Mouse (Mus musculus) heart, adult 18-20 months (tissue): Measurements from ENCODE around the gene Adam23. TPM values are rescaled to one million over a fixed set of nuclear protein-coding genes. Genes with fewer than 3 reads are reported as not detected.
A peak's percentile ranks its signal among the peaks of the same experiment; 100 is the strongest.

Experiments used
- DNase-seq, 2 experiments: peaks; one replicate each; pipeline ENCODE4 v3.0.0; 2021 to 2022; ENCODE audit warnings: mixed read lengths in 1 of 2
- long read RNA-seq, 2 experiments: library from polyadenylated mRNA; stranded (forward); transcript quantifications; one replicate each; pipeline ENCODE4 v2.0.0; 2021
- total RNA-seq, 2 experiments: library from RNA; stranded (reverse); gene quantifications; 2 replicates each; pipeline ENCODE4 v1.2.3; 2021

Gene Adam23
- total RNA-seq: 1 to 10 TPM; 2.0 to 2.6 TPM
- long read RNA-seq, experiment 1, full-length matches to known transcripts: 1 of 1 reads
- long read RNA-seq, experiment 1, partial matches to known transcripts: 0 of 1 reads
- long read RNA-seq, experiment 1, other reads (novel, unspliced or antisense): 0 of 1 reads
- long read RNA-seq, experiment 2: 0 reads

GRCm38 (mm10) chr1:63445656-63446046 is at the start of gene Adam23:
TSS of gene Adam23 (plus strand) at chr1:63445891.
- DNase-seq: peak in 1 of 2 experiments; percentile 2

- no peak for DNase-seq
Measured at GRCm38 (mm10) chr1:63401130-63401529, 44.6 kb upstream of the Adam23 start.

GRCm38 (mm10) chr1:63403601-63404000 is 42.1 kb upstream of the Adam23 start:
- DNase-seq: peak in 1 of 2 experiments; percentile 7

GRCm38 (mm10) chr1:63408344-63408743 is 37.3 kb upstream of the Adam23 start:
- no peak for DNase-seq

- DNase-seq: no peak
Measured at GRCm38 (mm10) chr1:63418491-63418890, 27.2 kb upstream of the Adam23 start.

GRCm38 (mm10) chr1:63430668-63431067 is 15.0 kb upstream of the Adam23 start:
- DNase-seq: peak; percentile 8 to 31

- DNase-seq: no peak
Measured at GRCm38 (mm10) chr1:63431166-63431565, 14.5 kb upstream of the Adam23 start.

- no peak for DNase-seq
Measured at GRCm38 (mm10) chr1:63431842-63432241, 13.8 kb upstream of the Adam23 start.

- no peak for DNase-seq
Measured at GRCm38 (mm10) chr1:63434052-63434451, 11.6 kb upstream of the Adam23 start.

GRCm38 (mm10) chr1:63437529-63437928 is 8.2 kb upstream of the Adam23 start:
- DNase-seq: no peak

GRCm38 (mm10) chr1:63442186-63442585 is 3.5 kb upstream of the Adam23 start:
- no peak for DNase-seq

GRCm38 (mm10) chr1:63442616-63443015 is 3.1 kb upstream of the Adam23 start:
- no peak for DNase-seq

- no peak for DNase-seq
Measured at GRCm38 (mm10) chr1:63445149-63445609, 512 bp upstream of the Adam23 start.

- no peak for DNase-seq
Measured at GRCm38 (mm10) chr1:63446047-63446704, 485 bp downstream of the Adam23 start.

GRCm38 (mm10) chr1:63446721-63447120 is 1.0 kb downstream of the Adam23 start:
- no peak for DNase-seq

GRCm38 (mm10) chr1:63450091-63450490 is 4.4 kb downstream of the Adam23 start:
- no peak for DNase-seq

GRCm38 (mm10) chr1:63453332-63453887 is 7.7 kb downstream of the Adam23 start:
- DNase-seq: no peak

GRCm38 (mm10) chr1:63457801-63458519 is 12.3 kb downstream of the Adam23 start:
- no peak for DNase-seq

- no peak for DNase-seq
Measured at GRCm38 (mm10) chr1:63459151-63459550, 13.5 kb downstream of the Adam23 start.

- no peak for DNase-seq
Measured at GRCm38 (mm10) chr1:63459926-63460325, 14.2 kb downstream of the Adam23 start.

- no peak for DNase-seq
Measured at GRCm38 (mm10) chr1:63464441-63464840, 18.8 kb downstream of the Adam23 start.

- no peak for DNase-seq
Measured at GRCm38 (mm10) chr1:63473272-63473671, 27.6 kb downstream of the Adam23 start.

- DNase-seq: no peak
Measured at GRCm38 (mm10) chr1:63473696-63474095, 28.0 kb downstream of the Adam23 start.
